Mouse (Mus musculus): ENCODE measurements around the gene Tex36.

The Tex36 gene

GRCm38 (mm10) chr7:133602058-133602457 lies at the start of gene Tex36:
Gene Tex36 (minus strand): TSS chr7:133602158.
- no peak for DNase-seq

DNA sequence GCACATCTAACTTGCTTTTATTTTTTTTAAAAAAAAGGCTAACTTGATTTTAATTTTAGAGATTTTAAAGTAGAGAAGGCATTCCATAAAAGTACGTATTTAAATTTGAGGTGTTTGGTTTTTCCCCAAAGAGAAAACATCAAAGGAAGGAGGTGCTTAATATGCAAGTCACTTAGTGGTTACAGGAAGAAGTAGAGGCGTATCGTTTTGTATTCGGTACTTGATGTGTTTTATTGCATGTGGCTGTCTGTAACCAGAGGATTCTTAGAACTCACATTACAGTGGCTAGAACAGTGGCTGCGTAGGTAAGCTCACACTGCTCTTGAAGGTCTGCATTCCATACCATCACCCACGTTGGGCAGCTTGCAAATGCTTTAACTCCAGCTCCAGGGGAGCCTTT lies 43.8 kb upstream of the Tex36 start:
- no peak for DNase-seq

DNA sequence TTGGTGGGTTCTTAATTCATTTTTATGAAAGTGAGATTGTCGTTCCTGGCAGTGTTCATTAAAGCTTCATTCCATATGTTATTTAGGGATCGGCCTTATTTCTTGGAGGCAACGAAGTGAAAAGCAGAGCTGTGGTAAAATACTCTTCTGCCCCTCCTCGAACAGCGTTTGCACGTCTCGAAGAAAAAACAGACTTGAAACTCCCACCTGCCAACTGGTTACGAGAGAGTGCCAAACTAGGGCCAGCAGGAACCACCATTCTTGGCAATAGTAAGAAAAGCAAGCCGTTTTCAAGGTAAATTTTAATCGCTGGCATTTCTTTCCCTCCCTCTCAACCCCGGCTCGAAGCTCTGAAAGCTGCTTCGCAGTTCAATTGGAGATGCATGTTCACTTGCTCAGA lies 36.9 kb upstream of the Tex36 start:
- DNase-seq = no peak

DNA sequence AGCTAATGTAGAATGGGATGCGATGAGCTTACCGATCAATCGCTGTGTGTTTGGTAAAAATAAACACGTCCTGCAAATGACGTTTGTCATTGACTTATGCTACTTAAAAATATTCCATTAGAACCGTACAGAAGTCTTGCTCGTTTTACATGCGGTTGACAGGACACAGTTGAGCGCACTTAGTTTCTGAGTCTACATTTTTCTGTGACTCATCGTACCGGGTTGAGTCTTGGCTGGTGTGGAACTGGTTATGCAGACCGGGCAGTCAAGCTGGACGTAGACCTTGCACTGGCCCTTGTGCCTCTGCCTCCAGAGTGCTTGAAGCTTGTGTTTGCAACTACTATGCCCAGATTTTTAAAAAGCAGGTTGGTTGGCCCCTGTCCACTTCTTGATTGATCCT lies 36.3 kb upstream of the Tex36 start:
- DNase-seq = peak; percentile 17 to 21

- peak; percentile 94 to 97 for DNase-seq
Observed at GRCm38 (mm10) chr7:133637361-133638305, 35.7 kb upstream of the Tex36 start, which contains the start of gene Edrf1. Gene Edrf1 (plus strand): TSS chr7:133637543.

- DNase-seq = peak; percentile 93
Observed at GRCm38 (mm10) chr7:133636738-133637352, 34.9 kb upstream of the Tex36 start.

- no peak for DNase-seq
Observed at GRCm38 (mm10) chr7:133634932-133635650, 33.1 kb upstream of the Tex36 start.

GRCm38 (mm10) chr7:133632476-133632875 lies 30.5 kb upstream of the Tex36 start:
- peak; percentile 64 to 66 for DNase-seq

DNA sequence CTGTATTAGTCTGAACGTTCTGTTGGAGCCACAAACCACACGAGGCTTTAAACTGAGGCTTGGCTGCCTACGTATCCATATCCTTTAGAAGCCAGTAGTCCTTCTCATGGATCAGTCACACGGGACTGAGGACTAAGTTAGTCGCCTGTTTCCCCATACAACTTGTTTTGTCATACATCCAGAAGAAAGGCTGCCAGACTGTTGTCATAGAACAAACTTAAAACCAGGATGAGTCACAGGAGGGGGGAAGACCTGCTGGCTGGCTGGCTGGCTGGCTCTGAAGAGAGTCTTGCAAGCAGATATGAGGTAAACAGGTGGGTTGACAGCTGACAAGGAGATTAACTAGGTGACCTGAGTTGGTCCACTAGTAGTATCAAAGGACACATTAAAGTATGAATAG lies 28.9 kb upstream of the Tex36 start:
- no peak for DNase-seq

DNA sequence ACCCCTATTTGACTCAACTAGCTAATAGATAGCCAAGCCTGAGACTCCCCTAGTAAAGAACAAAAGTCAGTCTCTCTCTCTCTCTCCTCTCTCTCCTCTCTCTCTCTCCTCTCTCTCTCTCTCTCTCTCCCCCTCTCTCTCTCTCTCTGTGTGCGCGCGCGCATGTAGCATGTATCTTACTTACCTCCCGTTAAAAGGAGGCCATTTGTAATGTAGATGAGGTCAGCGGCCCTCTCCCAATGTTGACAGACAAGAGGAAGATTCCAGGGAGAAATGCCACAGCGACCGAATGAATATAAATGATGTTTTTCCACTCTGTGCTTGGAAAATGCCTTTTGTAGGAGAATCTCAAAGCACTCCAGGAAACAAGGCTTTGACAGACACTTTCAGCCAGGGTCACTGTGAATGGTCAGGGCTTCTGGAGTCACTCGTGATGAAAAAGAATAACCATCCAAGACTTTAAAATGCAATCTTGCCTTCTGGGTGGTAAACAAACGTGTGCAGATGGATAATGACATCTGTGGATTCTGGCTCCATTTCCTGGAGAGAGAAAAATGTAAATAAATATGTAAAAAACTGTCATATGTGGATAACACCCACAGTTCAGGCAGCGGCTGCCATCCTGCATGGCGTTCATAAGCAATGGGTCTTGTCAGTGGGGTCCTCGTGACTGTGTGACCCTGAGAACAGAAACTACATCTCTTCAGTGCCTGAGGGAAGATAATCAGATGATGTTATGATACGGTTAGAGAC lies 25.4 kb upstream of the Tex36 start:
- no peak for DNase-seq

DNA sequence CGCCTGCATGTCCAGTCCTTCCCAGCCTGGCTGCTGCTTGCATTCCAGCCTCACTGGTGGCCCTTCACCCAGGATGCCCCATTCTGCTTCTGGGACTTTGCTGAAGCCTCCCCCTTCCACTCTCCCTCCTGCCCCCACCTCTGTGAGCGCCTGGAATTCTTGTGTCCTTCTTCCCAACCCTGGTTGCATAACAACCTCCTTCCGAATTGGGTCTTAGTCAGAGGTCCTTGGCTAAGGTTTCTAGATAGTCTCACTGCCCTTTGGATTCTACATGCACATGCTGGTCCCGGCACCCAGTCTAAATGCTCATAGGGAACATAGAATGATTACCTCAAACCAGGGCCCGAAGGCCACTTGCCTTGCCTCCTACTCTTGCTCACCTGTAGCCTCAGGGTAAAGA lies 21.3 kb upstream of the Tex36 start:
- no peak for DNase-seq

- DNase-seq = no peak
Observed at GRCm38 (mm10) chr7:133620721-133621120, 18.8 kb upstream of the Tex36 start.

- DNase-seq = peak; percentile 38 to 40
Observed at GRCm38 (mm10) chr7:133612981-133613380, 11.0 kb upstream of the Tex36 start.

DNA sequence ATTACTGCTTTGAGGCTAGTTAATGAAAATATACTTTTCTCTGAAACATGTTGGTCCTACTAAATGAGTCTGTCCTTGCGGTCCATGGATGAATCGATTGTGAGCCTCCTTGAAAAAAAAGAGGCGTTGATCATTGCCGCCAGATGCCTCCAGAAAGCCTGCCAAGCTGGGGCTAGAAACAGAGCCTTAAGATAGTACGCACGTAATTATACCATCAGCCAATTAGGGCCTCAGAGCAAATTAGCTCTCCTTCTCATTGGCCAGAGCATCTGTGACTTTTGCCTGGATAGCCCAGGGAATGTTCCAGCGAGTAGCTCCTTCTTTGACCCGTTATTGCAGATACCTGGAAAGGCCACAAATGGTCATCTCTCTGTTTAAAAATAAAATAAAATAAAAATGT lies 7.6 kb upstream of the Tex36 start:
- DNase-seq = peak; percentile 73 to 78

- peak; percentile 19 to 34 for DNase-seq
Observed at GRCm38 (mm10) chr7:133608631-133609340, 6.8 kb upstream of the Tex36 start.

DNA sequence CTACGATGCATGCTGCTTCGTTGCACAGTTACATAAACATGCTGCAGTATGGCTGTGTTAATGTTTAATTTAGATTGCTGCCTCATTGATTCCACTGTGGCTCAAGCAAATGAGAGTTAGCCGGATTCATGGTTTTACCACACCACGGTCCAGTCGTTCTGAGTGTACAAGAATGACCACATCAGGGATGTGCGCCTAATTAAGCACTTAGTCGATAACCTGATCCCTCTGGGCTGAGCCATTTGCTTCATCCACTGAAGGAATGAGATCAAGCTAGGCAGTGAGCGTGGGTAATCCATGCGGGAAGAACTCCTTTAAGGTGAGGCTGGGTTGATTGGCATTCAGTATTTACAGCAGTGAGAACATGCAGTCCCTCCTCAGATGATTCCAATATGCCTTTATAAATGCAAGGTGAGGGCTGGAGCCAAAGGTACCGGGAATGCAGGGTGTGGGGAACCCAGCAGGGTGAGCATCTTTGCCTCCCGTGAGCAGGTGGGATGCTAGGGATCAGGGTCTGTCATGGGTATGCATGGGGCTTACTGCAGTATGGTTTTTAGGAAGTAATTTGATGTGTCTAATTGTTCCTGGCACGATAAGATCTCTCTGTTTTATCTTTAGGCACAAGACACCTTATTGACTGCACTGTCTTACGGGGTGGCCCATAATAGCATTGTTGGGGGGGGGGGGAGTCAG lies 6.1 kb upstream of the Tex36 start:
- DNase-seq = peak in 1 of 2 experiments; percentile 20

- no peak for DNase-seq
Observed at GRCm38 (mm10) chr7:133607331-133607730, 5.4 kb upstream of the Tex36 start.

DNA sequence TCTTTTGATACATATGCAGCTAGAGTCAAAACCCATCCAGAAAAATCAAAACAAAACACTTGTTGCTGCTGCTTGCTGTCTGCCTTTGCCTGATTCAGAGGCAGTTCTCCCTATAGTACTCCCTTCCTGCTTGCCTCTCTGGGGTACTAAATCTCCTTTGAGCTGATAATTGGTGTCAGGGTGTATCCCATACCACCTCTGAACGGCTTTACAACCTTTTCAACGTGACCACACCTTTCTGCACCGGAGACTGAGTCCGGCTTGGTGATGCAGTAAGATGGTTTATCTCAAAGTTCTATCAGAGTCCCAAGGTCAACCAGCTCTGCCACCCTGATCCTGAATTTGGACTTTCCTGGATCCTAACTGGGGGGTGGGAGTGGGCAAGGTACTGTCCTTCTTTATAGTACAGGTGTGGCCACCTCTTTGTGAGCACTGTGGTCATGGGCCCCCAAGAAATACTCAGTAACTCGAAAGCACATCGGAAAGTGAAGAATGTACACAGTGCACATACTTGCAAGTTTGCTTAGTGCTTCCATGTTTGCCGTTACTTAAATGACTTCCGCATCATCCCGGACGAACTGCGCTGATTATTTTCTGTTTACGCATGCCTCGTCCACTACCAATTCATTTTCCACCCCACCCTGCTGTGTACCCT lies 2.6 kb upstream of the Tex36 start:
- DNase-seq = no peak

GRCm38 (mm10) chr7:133603156-133603555 lies 1.2 kb upstream of the Tex36 start:
- DNase-seq = no peak

DNA sequence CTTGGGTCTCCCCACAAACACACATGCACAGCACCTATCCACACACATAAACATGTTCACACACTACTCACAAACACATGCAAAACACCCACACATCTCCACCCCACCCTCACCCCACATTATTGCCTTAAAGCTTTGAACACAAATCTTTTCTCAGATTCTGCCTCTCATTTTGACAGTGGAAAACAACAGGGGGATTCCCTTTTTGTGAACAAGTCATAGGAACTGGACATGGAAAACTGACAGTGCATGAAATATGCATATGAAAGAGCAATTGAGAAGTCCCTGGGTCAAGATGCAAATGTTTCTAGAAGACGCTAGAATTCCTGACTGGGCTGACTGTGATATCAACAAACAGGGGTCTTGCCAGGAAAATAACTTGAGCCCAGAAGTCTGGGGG lies 1.4 kb downstream of the Tex36 start:
- DNase-seq = no peak

DNA sequence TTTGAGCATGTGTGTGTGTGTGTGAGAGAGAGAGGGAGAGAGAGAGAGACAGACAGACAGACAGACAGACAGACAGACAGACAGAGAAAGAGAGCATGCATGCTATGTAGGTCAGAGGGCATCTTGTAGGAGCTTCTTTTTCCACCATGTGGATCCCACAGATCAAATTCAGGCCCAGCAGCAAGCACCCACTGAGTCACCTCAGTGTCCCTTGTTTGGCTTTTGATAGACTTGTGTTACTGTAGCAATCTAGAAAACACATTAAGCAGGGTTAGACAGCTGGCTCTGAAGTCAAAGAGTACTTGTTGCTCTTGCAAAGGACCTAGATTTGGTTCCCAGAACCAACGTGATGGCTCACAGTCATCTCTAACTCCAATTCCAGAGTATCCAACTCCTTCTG lies 10.2 kb downstream of the Tex36 start:
- no peak for DNase-seq
